Mouse (Mus musculus): ENCODE measurements at regions not wholly inside any gene's neighbourhood (a gene's known extent, or its start where the extent isn't known, plus 50 kb on each side); places are given as distances from the start of the nearest gene placed in this dataset.

GRCm38 (mm10) chr12:77151471-77151870 is 86.5 kb upstream of the Fut8 start:
- no peak overlapping the region for H3K9ac ChIP-seq (ENCODE audit: low read length)
- 72% methylated on average over 2 of the region's 2 CpGs for WGBS
- no peaks in the 10 kb centered on the region for H3K9me3 ChIP-seq (replicated peaks; ENCODE audit: control insufficient read depth, low read length)
- H3K4me3 ChIP-seq (replicated peaks; ENCODE audit: low read length): no peak overlapping the region
- no peak overlapping the region for H3K27ac ChIP-seq (ENCODE audit: low read length)
- H3K4me1 ChIP-seq (ENCODE audit: control insufficient read depth, insufficient read depth, low read length): no peaks in the 10 kb centered on the region
- H3K4me2 ChIP-seq (ENCODE audit: low read depth, low read length): no peak overlapping the region
- no peaks in the 10 kb centered on the region for H3K36me3 ChIP-seq (ENCODE audit: control insufficient read depth, insufficient read depth, low read length)
- ATAC-seq (ENCODE audit: insufficient read depth, low FRiP score): no peak
- no peaks in the 10 kb centered on the region for H3K27me3 ChIP-seq (ENCODE audit: control insufficient read depth, insufficient read depth, low read length)

GRCm38 (mm10) chr12:77149835-77150234 is 88.1 kb upstream of the Fut8 start:
- Histone ChIP-seq H3K36me3 (ENCODE audit: control insufficient read depth, insufficient read depth, low read length) (no peaks in the 10 kb centered on the region), H3K9me3 (replicated peaks; ENCODE audit: control insufficient read depth, low read length) (no peaks in the 10 kb centered on the region), H3K27me3 (ENCODE audit: control insufficient read depth, insufficient read depth, low read length) (no peaks in the 10 kb centered on the region), H3K9ac (ENCODE audit: low read length) (no peak overlapping the region), H3K27ac (ENCODE audit: low read length) (no peak overlapping the region), H3K4me2 (ENCODE audit: low read depth, low read length) (no peak overlapping the region), H3K4me3 (replicated peaks; ENCODE audit: low read length) (no peak overlapping the region), H3K4me1 (ENCODE audit: control insufficient read depth, insufficient read depth, low read length) (no peaks in the 10 kb centered on the region)
- ATAC-seq (ENCODE audit: insufficient read depth, low FRiP score): no peak

- H3K27me3 ChIP-seq (ENCODE audit: control insufficient read depth, insufficient read depth, low read length): no peaks in the 10 kb centered on the region
- no peaks in the 10 kb centered on the region for H3K36me3 ChIP-seq (ENCODE audit: control insufficient read depth, insufficient read depth, low read length)
- no peaks in the 10 kb centered on the region for H3K9me3 ChIP-seq (replicated peaks; ENCODE audit: control insufficient read depth, low read length)
- H3K4me1 ChIP-seq (ENCODE audit: control insufficient read depth, insufficient read depth, low read length): no peaks in the 10 kb centered on the region
- no peak overlapping the region for H3K9ac ChIP-seq (ENCODE audit: low read length)
- H3K4me3 ChIP-seq (replicated peaks; ENCODE audit: low read length): no peak overlapping the region
- 90% methylated on average over 2 of the region's 2 CpGs for WGBS
- no peak overlapping the region for H3K27ac ChIP-seq (ENCODE audit: low read length)
- no peak for ATAC-seq (ENCODE audit: insufficient read depth, low FRiP score)
- H3K4me2 ChIP-seq (ENCODE audit: low read depth, low read length): no peak overlapping the region
Observed at GRCm38 (mm10) chr12:77148146-77148545, 89.8 kb upstream of the Fut8 start.

GRCm38 (mm10) chr12:77143958-77144357 is 94.0 kb upstream of the Fut8 start:
- H3K4me1 ChIP-seq (ENCODE audit: control insufficient read depth, insufficient read depth, low read length): no peaks in the 10 kb centered on the region
- no peaks in the 10 kb centered on the region for H3K27me3 ChIP-seq (ENCODE audit: control insufficient read depth, insufficient read depth, low read length)
- no peak overlapping the region for H3K27ac ChIP-seq (ENCODE audit: low read length)
- ATAC-seq (ENCODE audit: insufficient read depth, low FRiP score): no peak
- no peaks in the 10 kb centered on the region for H3K9me3 ChIP-seq (replicated peaks; ENCODE audit: control insufficient read depth, low read length)
- H3K4me2 ChIP-seq (ENCODE audit: low read depth, low read length): no peak overlapping the region
- H3K4me3 ChIP-seq (replicated peaks; ENCODE audit: low read length): no peak overlapping the region
- no peaks in the 10 kb centered on the region for H3K36me3 ChIP-seq (ENCODE audit: control insufficient read depth, insufficient read depth, low read length)
- no peak overlapping the region for H3K9ac ChIP-seq (ENCODE audit: low read length)
- WGBS: 47% methylated on average over 3 of the region's 3 CpGs

- no peaks in the 10 kb centered on the region for H3K27me3 ChIP-seq (ENCODE audit: control insufficient read depth, insufficient read depth, low read length)
- no peaks in the 10 kb centered on the region for H3K9me3 ChIP-seq (replicated peaks; ENCODE audit: control insufficient read depth, low read length)
- H3K9ac ChIP-seq (ENCODE audit: low read length): no peak overlapping the region
- no peak for ATAC-seq (ENCODE audit: insufficient read depth, low FRiP score)
- H3K4me3 ChIP-seq (replicated peaks; ENCODE audit: low read length): no peak overlapping the region
- no peaks in the 10 kb centered on the region for H3K4me1 ChIP-seq (ENCODE audit: control insufficient read depth, insufficient read depth, low read length)
- WGBS: 64% methylated on average over 6 of the region's 6 CpGs
- H3K27ac ChIP-seq (ENCODE audit: low read length): no peak overlapping the region
- H3K4me2 ChIP-seq (ENCODE audit: low read depth, low read length): no peak overlapping the region
- no peaks in the 10 kb centered on the region for H3K36me3 ChIP-seq (ENCODE audit: control insufficient read depth, insufficient read depth, low read length)
Observed at GRCm38 (mm10) chr12:77143521-77143920, 94.4 kb upstream of the Fut8 start.

GRCm38 (mm10) chr12:77143105-77143504 is 94.8 kb upstream of the Fut8 start:
- Histone ChIP-seq H3K36me3 (ENCODE audit: control insufficient read depth, insufficient read depth, low read length) (no peaks in the 10 kb centered on the region), H3K4me1 (ENCODE audit: control insufficient read depth, insufficient read depth, low read length) (no peaks in the 10 kb centered on the region), H3K4me2 (ENCODE audit: low read depth, low read length) (no peak overlapping the region), H3K27ac (ENCODE audit: low read length) (no peak overlapping the region), H3K9me3 (replicated peaks; ENCODE audit: control insufficient read depth, low read length) (no peaks in the 10 kb centered on the region), H3K4me3 (replicated peaks; ENCODE audit: low read length) (no peak overlapping the region), H3K9ac (ENCODE audit: low read length) (no peak overlapping the region), H3K27me3 (ENCODE audit: control insufficient read depth, insufficient read depth, low read length) (no peaks in the 10 kb centered on the region)
- ATAC-seq (ENCODE audit: insufficient read depth, low FRiP score): no peak
- 88% methylated on average over 12 of the region's 12 CpGs for WGBS

GRCm38 (mm10) chr12:77142224-77142623 is 95.7 kb upstream of the Fut8 start:
- Histone ChIP-seq H3K27me3 (ENCODE audit: control insufficient read depth, insufficient read depth, low read length) (no peaks in the 10 kb centered on the region), H3K9me3 (replicated peaks; ENCODE audit: control insufficient read depth, low read length) (no peaks in the 10 kb centered on the region), H3K27ac (ENCODE audit: low read length) (no peak overlapping the region), H3K4me2 (ENCODE audit: low read depth, low read length) (no peak overlapping the region), H3K4me3 (replicated peaks; ENCODE audit: low read length) (no peak overlapping the region), H3K36me3 (ENCODE audit: control insufficient read depth, insufficient read depth, low read length) (no peaks in the 10 kb centered on the region), H3K4me1 (ENCODE audit: control insufficient read depth, insufficient read depth, low read length) (no peaks in the 10 kb centered on the region), H3K9ac (ENCODE audit: low read length) (no peak overlapping the region)
- 89% methylated on average over 4 of the region's 4 CpGs for WGBS
- no peak for ATAC-seq (ENCODE audit: insufficient read depth, low FRiP score)

- Histone ChIP-seq H3K9ac (ENCODE audit: low read length) (no peak overlapping the region), H3K36me3 (ENCODE audit: control insufficient read depth, insufficient read depth, low read length) (no peaks in the 10 kb centered on the region), H3K27me3 (ENCODE audit: control insufficient read depth, insufficient read depth, low read length) (no peaks in the 10 kb centered on the region), H3K4me2 (ENCODE audit: low read depth, low read length) (no peak overlapping the region), H3K4me1 (ENCODE audit: control insufficient read depth, insufficient read depth, low read length) (no peaks in the 10 kb centered on the region), H3K9me3 (replicated peaks; ENCODE audit: control insufficient read depth, low read length) (no peaks in the 10 kb centered on the region), H3K27ac (ENCODE audit: low read length) (no peak overlapping the region), H3K4me3 (replicated peaks; ENCODE audit: low read length) (no peak overlapping the region)
- ATAC-seq (ENCODE audit: insufficient read depth, low FRiP score): no peak
- WGBS: 71% methylated on average over 8 of the region's 8 CpGs
Observed at GRCm38 (mm10) chr12:77141260-77142201, 96.4 kb upstream of the Fut8 start.

- Histone ChIP-seq H3K36me3 (ENCODE audit: control insufficient read depth, insufficient read depth, low read length) (no peaks in the 10 kb centered on the region), H3K27ac (ENCODE audit: low read length) (no peak overlapping the region), H3K4me3 (replicated peaks; ENCODE audit: low read length) (no peak overlapping the region), H3K27me3 (ENCODE audit: control insufficient read depth, insufficient read depth, low read length) (no peaks in the 10 kb centered on the region), H3K4me2 (ENCODE audit: low read depth, low read length) (no peak overlapping the region), H3K4me1 (ENCODE audit: control insufficient read depth, insufficient read depth, low read length) (no peaks in the 10 kb centered on the region), H3K9ac (ENCODE audit: low read length) (no peak overlapping the region), H3K9me3 (replicated peaks; ENCODE audit: control insufficient read depth, low read length) (no peaks in the 10 kb centered on the region)
- no peak for ATAC-seq (ENCODE audit: insufficient read depth, low FRiP score)
- WGBS: 68% methylated on average over 6 of the region's 6 CpGs
Observed at GRCm38 (mm10) chr12:77140656-77141055, 97.3 kb upstream of the Fut8 start.
